In the genomic region with DNA sequence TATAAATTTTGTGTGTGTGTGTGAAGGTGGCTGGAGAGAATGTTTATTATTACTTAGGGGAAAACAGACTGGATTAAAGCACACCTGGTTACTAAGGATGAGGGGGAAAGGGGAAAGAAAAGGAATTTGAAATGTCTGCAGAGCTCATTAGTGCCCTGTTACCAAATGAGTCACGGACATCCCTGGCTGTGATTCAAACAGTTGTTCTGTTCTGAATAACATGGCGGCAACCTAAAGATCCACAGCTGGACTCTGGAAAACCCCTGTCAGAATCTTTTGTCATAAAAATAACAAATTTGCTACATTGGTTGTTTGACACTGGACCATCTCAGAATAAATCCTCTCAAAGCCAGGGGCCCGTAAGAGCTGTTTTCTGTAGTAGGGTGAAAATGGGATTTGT, we compare ENCODE assay signal across 15 mouse cellular contexts.
"Had no signal": no experiment of that assay in that cellular context is flagged by ENCODE, and none has a peak within 500 bp of the region (broad histone marks: within the 10 kb centered on the region; RNA-seq: fewer than 3 reads in every experiment).

No protein-coding gene starts in this region.

- H3K4me1 ChIP-seq: lung, embryonic 15.5 days; megakaryocyte, embryonic 14.5 days; midbrain, embryonic 13.5 days; midbrain, embryonic 15.5 days; neural tube, embryonic 12.5 days; stomach, embryonic 15.5 days had no signal

- H3K27me3 ChIP-seq: lung, embryonic 15.5 days; megakaryocyte, embryonic 14.5 days; midbrain, embryonic 13.5 days; midbrain, embryonic 15.5 days; neural tube, embryonic 12.5 days; stomach, embryonic 15.5 days had no signal

- H3K27ac ChIP-seq: lung, embryonic 15.5 days; macrophage; midbrain, embryonic 13.5 days; midbrain, embryonic 15.5 days; neural tube, embryonic 12.5 days; stomach, embryonic 15.5 days; stomach, postnatal 0 days had no signal

- H3K36me3 ChIP-seq: lung, embryonic 15.5 days; midbrain, embryonic 13.5 days; midbrain, embryonic 15.5 days; neural tube, embryonic 12.5 days; stomach, embryonic 15.5 days had no signal

- DNase-seq: lung, adult 2 months; lung, postnatal 14 days; lung, postnatal 36 days; right cerebral cortex, postnatal 14 days; thymus, adult 2 months; thymus, postnatal 25 days; thymus, postnatal 4 days had no signal

- H3K9me3 ChIP-seq: lung, embryonic 15.5 days; megakaryocyte, embryonic 14.5 days; midbrain, embryonic 13.5 days; midbrain, embryonic 15.5 days; neural tube, embryonic 12.5 days; stomach, embryonic 15.5 days had no signal

- H3K4me3 ChIP-seq: lung, embryonic 15.5 days; megakaryocyte, embryonic 14.5 days; midbrain, embryonic 13.5 days; midbrain, embryonic 15.5 days; neural tube, embryonic 12.5 days; stomach, embryonic 15.5 days had no signal
